Mouse (Mus musculus) adrenal gland, postnatal 4 days (tissue): Measurements from ENCODE around the gene Agpat2. TPM values are rescaled to one million over a fixed set of nuclear protein-coding genes. Genes with fewer than 3 reads are reported as not detected.

Experiments
- DNase-seq, 2 experiments: peaks; one replicate each; pipeline ENCODE4 v3.0.0; 2021 to 2022; ENCODE audit warnings: low spot score in 2 of 2, mixed read lengths in 2 of 2
- total RNA-seq, 2 experiments: library from RNA; stranded (reverse); gene quantifications; 2 replicates each; pipeline ENCODE4 v1.2.3; 2021

Agpat2 gene
- total RNA-seq, 2 experiments from 2014 or later: 121 to 156 TPM

- no peak for DNase-seq
Observed at GRCm38 (mm10) chr2:26578369-26578768, 25.8 kb downstream of the Agpat2 start.

- no peak for DNase-seq
Observed at GRCm38 (mm10) chr2:26576462-26576861, 27.8 kb downstream of the Agpat2 start.

GRCm38 (mm10) chr2:26575865-26576264 is 28.4 kb downstream of the Agpat2 start:
- no peak for DNase-seq

GRCm38 (mm10) chr2:26575378-26575777 is 28.8 kb downstream of the Agpat2 start:
- no peak for DNase-seq

- no peak for DNase-seq
Observed at GRCm38 (mm10) chr2:26574862-26575261, 29.4 kb downstream of the Agpat2 start.

- no peak for DNase-seq
Observed at GRCm38 (mm10) chr2:26573807-26574206, 30.4 kb downstream of the Agpat2 start.

GRCm38 (mm10) chr2:26573396-26573795 is 30.8 kb downstream of the Agpat2 start:
- no peak for DNase-seq

- DNase-seq: no peak
Observed at GRCm38 (mm10) chr2:26571826-26572225, 32.4 kb downstream of the Agpat2 start.

GRCm38 (mm10) chr2:26571400-26571799 is 32.8 kb downstream of the Agpat2 start:
- no peak for DNase-seq

- DNase-seq: no peak
Observed at GRCm38 (mm10) chr2:26570034-26570433, 34.2 kb downstream of the Agpat2 start.

GRCm38 (mm10) chr2:26566221-26566620 is 38.0 kb downstream of the Agpat2 start:
- no peak for DNase-seq

- no peak for DNase-seq
Observed at GRCm38 (mm10) chr2:26561351-26562016, 42.7 kb downstream of the Agpat2 start.

GRCm38 (mm10) chr2:26560506-26560905 is 43.7 kb downstream of the Agpat2 start:
- no peak for DNase-seq

GRCm38 (mm10) chr2:26556535-26556993 is 47.7 kb downstream of the Agpat2 start:
- no peak for DNase-seq

- no peak for DNase-seq
Observed at GRCm38 (mm10) chr2:26555076-26555475, 49.1 kb downstream of the Agpat2 start.

- no peak for DNase-seq
Observed at GRCm38 (mm10) chr2:26553904-26554303, 50.3 kb downstream of the Agpat2 start.

- no peak for DNase-seq
Observed at GRCm38 (mm10) chr2:26552066-26552465, 52.2 kb downstream of the Agpat2 start.

GRCm38 (mm10) chr2:26551446-26551845 is 52.8 kb downstream of the Agpat2 start:
- DNase-seq: no peak

GRCm38 (mm10) chr2:26550777-26551176 is 53.4 kb downstream of the Agpat2 start:
- no peak for DNase-seq

GRCm38 (mm10) chr2:26550205-26550604 is 54.0 kb downstream of the Agpat2 start:
- no peak for DNase-seq

GRCm38 (mm10) chr2:26549801-26550200 is 54.4 kb downstream of the Agpat2 start:
- no peak for DNase-seq

GRCm38 (mm10) chr2:26547481-26547880 is 56.7 kb downstream of the Agpat2 start:
- DNase-seq: no peak

- no peak for DNase-seq
Observed at GRCm38 (mm10) chr2:26544265-26544664, 60.0 kb downstream of the Agpat2 start.
